Mouse (Mus musculus) midbrain, embryonic 12.5 days (tissue): ENCODE results near the gene Tbc1d5. TPM values are rescaled to one million over a fixed set of nuclear protein-coding genes. Genes with fewer than 3 reads are reported as not detected.

Experiments
- ATAC-seq: fragments of 200-750 bp; cut with Nextera tagmentation; 2 replicates; pipeline ENCODE4 v1.8.0; 2017; ENCODE audit warnings: low read depth, moderate TSS enrichment, moderate library complexity; ENCODE audit not compliant: low FRiP score
- H3K27ac ChIP-seq: fragments of 300-500 bp; sonication (generic); replicated peaks from 2 replicates; pipeline ENCODE4 v1.5.1; 2016; ENCODE audit warnings: mild to moderate bottlenecking
- H3K27me3 ChIP-seq: fragments of 300-500 bp; sonication (generic); 2 replicates; pipeline ENCODE4 v1.6.1; 2016; ENCODE audit warnings: mild to moderate bottlenecking
- H3K36me3 ChIP-seq: fragments of 300-500 bp; sonication (generic); 2 replicates; pipeline ENCODE4 v1.6.1; 2016
- H3K4me1 ChIP-seq: fragments of 300-500 bp; sonication (generic); 2 replicates; pipeline ENCODE4 v1.6.1; 2016
- H3K4me2 ChIP-seq: fragments of 300-500 bp; sonication (generic); replicated peaks from 2 replicates; pipeline ENCODE4 v1.6.1; 2016; ENCODE audit warnings: mild to moderate bottlenecking, moderate library complexity
- H3K4me3 ChIP-seq: fragments of 300-500 bp; sonication (generic); 2 replicates; pipeline ENCODE4 v1.5.1; 2016; ENCODE audit warnings: mild to moderate bottlenecking
- H3K9ac ChIP-seq: fragments of 300-500 bp; sonication (generic); replicated peaks from 2 replicates; pipeline ENCODE4 v1.6.1; 2016; ENCODE audit warnings: mild to moderate bottlenecking, moderate library complexity
- H3K9me3 ChIP-seq: fragments of 300-500 bp; sonication (generic); 2 replicates; pipeline ENCODE4 v1.6.1; 2016; ENCODE audit warnings: mild to moderate bottlenecking
- WGBS: fragments of 180-500 bp; shearing (Covaris S2); methylation state at CpG from one replicate; pipeline ENCODE4 v1.1.7; 2016; 5-methylcytosine and 5-hydroxymethylcytosine counted together
- polyA plus RNA-seq: library from polyadenylated mRNA; unstranded; fragments of >200 nt; fragmentation: Nextera tagmentation; extraction: Ambion mirVana; gene quantifications from 2 replicates; pipeline ENCODE4 v1.2.1, GENCODE M21; 2016

Gene Tbc1d5
- polyA plus RNA-seq, result 11.6 and 13.3 TPM in 2 replicates

DNA sequence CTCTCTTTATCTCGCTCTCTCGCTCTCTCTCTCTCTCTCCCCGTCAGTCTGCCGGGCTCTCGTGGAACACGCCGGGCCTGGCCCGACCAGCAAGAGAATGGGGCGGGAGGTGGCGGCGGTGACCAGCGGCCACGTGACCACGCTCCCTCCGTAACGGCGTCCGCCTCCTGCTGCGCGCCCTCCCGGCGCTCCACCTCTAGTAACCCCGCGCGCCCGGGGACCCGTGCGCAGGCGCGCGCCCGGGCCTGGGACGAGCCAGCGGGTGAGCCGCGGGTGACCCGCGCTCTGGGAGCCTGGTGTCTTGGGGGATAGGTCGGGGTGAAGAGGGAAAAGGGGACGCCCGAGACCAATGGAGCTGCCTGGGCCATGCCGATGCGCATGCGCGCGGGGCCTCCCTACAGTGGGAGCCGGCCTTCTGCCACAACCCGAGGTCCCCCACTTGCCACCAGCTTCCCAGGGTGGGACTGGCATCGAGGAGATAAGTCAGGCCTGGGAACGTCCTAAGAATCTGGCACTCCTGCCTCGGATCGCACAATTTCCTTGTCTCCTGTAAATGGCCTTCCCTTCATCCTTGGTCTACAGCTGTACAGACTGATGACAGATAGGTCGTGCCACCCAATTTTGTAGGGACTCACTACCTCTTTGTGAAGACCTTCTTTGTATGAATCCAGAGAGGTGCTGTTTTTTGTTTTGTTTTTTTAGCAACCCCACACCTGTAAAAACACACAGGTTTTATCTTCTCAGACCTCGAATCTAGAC, at the start of gene Tbc1d5:
Gene Tbc1d5 (minus strand): TSS at position 158 of the 759 bp plus-strand sequence.
- peak; percentile 96 for ATAC-seq
- no peaks in the 10 kb centered on the region for H3K9me3 ChIP-seq
- H3K4me2 ChIP-seq, result peak within 1 kb of the TSS; percentile 64
- 3% methylated on average over 52 of the region's 54 CpGs for WGBS
- H3K9ac ChIP-seq, result peak within 1 kb of the TSS; percentile 96
- peaks cover 9% of the 10 kb centered on the region for H3K4me1 ChIP-seq
- no peaks in the 10 kb centered on the region for H3K27me3 ChIP-seq
- H3K27ac ChIP-seq, result peak within 1 kb of the TSS; percentile 99
- H3K4me3 ChIP-seq, result peak within 1 kb of the TSS; percentile 85
- H3K36me3 ChIP-seq, result no peaks in the 10 kb centered on the region

DNA sequence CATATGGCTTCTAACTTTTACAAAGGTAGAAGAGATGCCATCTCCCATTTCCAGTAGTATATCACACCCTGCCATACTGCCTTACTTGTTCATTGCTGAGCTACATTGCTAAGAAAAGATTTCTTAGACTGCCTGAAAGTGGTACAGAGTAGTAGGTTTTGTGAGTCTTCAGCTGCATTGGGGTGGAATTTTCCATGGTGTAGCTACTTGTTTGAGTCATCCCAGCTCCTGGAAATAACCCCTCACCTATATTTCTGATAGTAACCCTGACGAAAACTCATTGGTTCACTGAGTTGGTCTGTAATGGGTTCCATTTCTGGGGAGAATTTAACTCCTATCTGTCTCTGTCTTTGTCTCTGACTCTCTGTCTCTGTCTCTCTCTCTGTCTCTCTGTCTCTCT, 46.9 kb upstream of the Tbc1d5 start:
- no peaks in the 10 kb centered on the region for H3K36me3 ChIP-seq
- no peaks in the 10 kb centered on the region for H3K27me3 ChIP-seq
- H3K27ac ChIP-seq, result no peak overlapping the region
- H3K4me3 ChIP-seq, result no peak overlapping the region
- no peak for ATAC-seq
- H3K9ac ChIP-seq, result no peak overlapping the region
- no peaks in the 10 kb centered on the region for H3K9me3 ChIP-seq
- no peak overlapping the region for H3K4me2 ChIP-seq
- 95% methylated on average over 1 of the region's 1 CpGs for WGBS
- H3K4me1 ChIP-seq, result peaks cover 5% of the 10 kb centered on the region; the same call in 1 of the 2 replicates

DNA sequence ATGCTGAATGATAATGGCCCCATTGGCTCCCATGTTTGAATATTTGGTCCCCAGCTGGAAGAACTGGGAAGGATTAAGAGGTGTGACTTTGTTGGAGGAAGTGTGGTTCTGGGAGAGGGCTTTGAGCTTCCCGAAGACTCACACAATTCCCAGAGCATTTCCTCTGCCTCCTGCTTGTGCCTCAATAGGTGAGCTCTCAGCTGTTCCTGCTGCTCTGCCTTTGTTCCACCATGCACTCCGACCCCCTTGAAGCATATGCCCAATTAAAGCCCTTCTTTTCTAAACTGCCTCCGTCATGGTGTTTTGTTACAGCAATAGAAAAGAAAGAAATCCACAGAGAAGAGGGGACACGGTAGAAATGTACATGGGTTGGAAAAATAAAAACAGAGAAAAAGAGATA, 44.0 kb upstream of the Tbc1d5 start:
- WGBS, result 14% methylated on average over 4 of the region's 4 CpGs
- Histone ChIP-seq H3K9ac (no peak overlapping the region), H3K27ac (no peak overlapping the region), H3K4me1 (peaks cover 5% of the 10 kb centered on the region; the same call in 1 of the 2 replicates), H3K4me3 (no peak overlapping the region), H3K27me3 (no peaks in the 10 kb centered on the region), H3K36me3 (no peaks in the 10 kb centered on the region), H3K4me2 (no peak overlapping the region), H3K9me3 (no peaks in the 10 kb centered on the region)
- ATAC-seq, result peak; percentile 79

DNA sequence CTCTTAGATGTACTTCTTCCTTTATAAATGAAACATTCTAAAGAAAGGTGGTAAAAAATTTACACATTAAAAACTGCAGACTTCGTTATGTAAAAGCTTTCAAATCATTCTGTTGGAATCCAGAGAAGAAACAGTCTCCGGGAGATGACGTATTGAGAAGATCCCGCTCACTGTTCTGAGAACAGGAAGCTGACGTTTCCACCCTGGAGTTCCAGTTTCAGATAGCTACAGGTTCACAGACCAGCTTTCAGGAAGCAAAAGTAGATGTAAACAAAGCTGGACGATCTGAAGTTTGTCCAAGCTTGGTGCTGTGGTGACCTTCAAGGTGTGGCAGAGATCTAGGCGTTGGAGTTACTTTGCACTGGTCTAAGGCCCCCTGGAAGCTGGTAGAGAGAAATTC, 41.9 kb upstream of the Tbc1d5 start:
- H3K27ac ChIP-seq, result no peak overlapping the region
- no peak for ATAC-seq
- no peaks in the 10 kb centered on the region for H3K27me3 ChIP-seq
- H3K4me3 ChIP-seq, result no peak overlapping the region
- no peaks in the 10 kb centered on the region for H3K9me3 ChIP-seq
- no peak overlapping the region for H3K4me2 ChIP-seq
- H3K36me3 ChIP-seq, result no peaks in the 10 kb centered on the region
- H3K4me1 ChIP-seq, result peaks cover 5% of the 10 kb centered on the region; the same call in 1 of the 2 replicates
- 92% methylated on average over 7 of the region's 7 CpGs for WGBS
- no peak overlapping the region for H3K9ac ChIP-seq

DNA sequence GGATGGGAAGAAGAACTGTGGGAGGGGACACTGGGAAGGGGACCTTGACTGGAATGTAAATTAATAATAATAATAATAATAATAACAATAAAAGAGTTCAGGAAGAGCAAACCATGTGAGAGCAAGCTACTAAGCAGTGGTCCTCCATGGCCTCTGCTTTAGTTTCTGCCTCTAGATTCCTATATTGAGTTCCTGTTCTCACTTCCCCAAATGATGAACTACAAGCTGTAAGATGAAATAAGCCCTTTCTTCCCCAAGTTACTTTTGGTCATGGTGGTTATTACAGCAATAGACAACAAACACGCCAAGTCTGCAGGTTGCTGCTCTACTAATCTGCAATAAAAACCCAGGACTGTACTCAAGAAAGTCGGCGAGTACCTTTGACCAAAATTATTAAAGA, 40.7 kb upstream of the Tbc1d5 start:
- no peak for ATAC-seq
- H3K27me3 ChIP-seq, result no peaks in the 10 kb centered on the region
- H3K4me3 ChIP-seq, result no peak overlapping the region
- H3K9ac ChIP-seq, result no peak overlapping the region
- no peak overlapping the region for H3K4me2 ChIP-seq
- H3K4me1 ChIP-seq, result peaks cover 5% of the 10 kb centered on the region; the same call in 1 of the 2 replicates
- no peak overlapping the region for H3K27ac ChIP-seq
- no peaks in the 10 kb centered on the region for H3K36me3 ChIP-seq
- no peaks in the 10 kb centered on the region for H3K9me3 ChIP-seq
- whole genome bisulfite sequencing, result 89% methylated on average over 3 of the region's 3 CpGs

DNA sequence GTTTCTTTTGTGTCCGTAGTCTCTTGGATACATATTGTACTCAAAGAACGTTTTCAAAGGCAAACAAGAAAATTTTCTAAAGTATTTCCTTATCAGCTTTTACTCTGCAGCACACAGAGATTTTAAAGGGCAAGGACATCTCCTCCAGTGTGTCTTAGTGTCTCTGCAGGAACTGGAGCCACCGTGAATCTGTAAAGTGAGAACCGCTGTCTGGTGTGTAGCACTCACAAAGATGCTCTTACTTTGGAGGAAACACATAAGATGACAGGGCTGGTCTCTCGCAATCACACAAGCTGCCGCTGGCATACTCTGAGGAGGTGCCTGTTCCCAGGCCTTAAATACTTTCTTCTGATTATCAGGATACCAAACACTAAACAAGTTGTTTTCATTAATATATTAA, 37.3 kb upstream of the Tbc1d5 start:
- H3K9me3 ChIP-seq, result no peaks in the 10 kb centered on the region
- no peaks in the 10 kb centered on the region for H3K4me1 ChIP-seq
- 95% methylated on average over 6 of the region's 6 CpGs for WGBS
- no peak overlapping the region for H3K4me2 ChIP-seq
- H3K27me3 ChIP-seq, result no peaks in the 10 kb centered on the region
- no peak overlapping the region for H3K9ac ChIP-seq
- no peak overlapping the region for H3K4me3 ChIP-seq
- no peak overlapping the region for H3K27ac ChIP-seq
- H3K36me3 ChIP-seq, result no peaks in the 10 kb centered on the region
- no peak for ATAC-seq

DNA sequence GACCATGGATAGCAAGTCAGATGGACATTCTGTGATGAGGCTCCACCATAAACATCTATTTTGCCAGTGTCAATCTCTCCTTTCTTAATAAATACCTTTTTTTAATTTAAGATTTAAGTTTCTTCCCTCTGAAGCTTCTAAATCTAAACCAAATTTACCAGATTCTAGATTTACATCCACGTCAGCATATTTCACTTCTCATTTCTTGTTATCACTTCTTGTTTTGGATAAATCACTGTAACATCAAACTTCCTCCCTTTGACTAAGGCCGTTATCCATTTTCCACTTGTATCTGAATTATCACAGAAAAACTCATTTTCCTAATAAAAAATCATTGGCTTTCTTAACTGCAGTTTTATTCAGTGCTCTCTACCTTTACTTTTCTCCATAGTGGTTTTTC, 30.4 kb upstream of the Tbc1d5 start:
- H3K9ac ChIP-seq, result no peak overlapping the region
- no peaks in the 10 kb centered on the region for H3K4me1 ChIP-seq
- H3K36me3 ChIP-seq, result no peaks in the 10 kb centered on the region
- no peak overlapping the region for H3K4me3 ChIP-seq
- ATAC-seq, result no peak
- H3K4me2 ChIP-seq, result no peak overlapping the region
- 90% methylated on average over 2 of the region's 2 CpGs for WGBS
- no peak overlapping the region for H3K27ac ChIP-seq
- no peaks in the 10 kb centered on the region for H3K9me3 ChIP-seq
- H3K27me3 ChIP-seq, result no peaks in the 10 kb centered on the region

DNA sequence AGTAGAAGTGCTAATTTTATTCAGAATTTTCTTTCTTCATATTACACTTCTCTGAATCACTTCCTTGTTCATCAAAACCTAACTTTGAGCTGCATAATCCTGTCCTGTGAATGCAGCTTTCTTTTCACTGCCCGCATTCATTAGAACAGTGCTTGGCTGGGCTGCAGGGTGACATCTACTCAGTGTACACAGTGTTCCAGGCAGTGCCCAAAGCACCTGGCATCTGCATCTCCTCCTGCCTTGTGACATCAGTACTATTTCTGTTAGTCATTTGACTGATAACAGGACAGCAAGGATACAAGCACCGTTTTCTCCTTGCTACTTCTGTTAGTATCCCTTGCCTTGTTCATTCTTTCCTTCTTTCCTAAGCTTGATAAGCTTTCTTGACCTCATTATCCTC, 25.5 kb upstream of the Tbc1d5 start:
- H3K27ac ChIP-seq, result no peak overlapping the region
- WGBS, result 89% methylated on average over 2 of the region's 2 CpGs
- H3K27me3 ChIP-seq, result no peaks in the 10 kb centered on the region
- H3K36me3 ChIP-seq, result no peaks in the 10 kb centered on the region
- H3K4me1 ChIP-seq, result no peaks in the 10 kb centered on the region
- no peak overlapping the region for H3K4me3 ChIP-seq
- H3K9ac ChIP-seq, result no peak overlapping the region
- H3K9me3 ChIP-seq, result no peaks in the 10 kb centered on the region
- H3K4me2 ChIP-seq, result no peak overlapping the region
- no peak for ATAC-seq

DNA sequence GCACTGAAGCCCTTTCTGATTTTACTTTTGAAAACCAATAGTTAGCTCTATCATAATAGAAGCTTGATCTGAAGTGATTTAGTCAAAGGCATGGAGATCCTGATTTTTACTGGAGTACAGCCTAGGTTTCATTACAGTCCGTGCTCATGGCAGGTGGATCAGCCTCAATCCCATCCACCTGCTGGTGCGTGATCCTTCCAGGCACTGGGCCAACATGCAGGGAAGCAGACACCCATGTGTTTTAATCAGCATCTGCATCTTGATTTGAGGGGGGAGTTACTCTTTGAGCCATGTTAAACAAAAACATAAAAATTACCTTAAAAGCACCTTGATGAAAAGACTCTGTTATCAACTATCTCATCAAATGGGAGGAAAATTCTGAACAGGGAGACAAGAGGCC, 16.4 kb upstream of the Tbc1d5 start:
- Histone ChIP-seq H3K27ac (no peak overlapping the region), H3K9ac (no peak overlapping the region), H3K4me2 (no peak overlapping the region), H3K4me1 (no peaks in the 10 kb centered on the region), H3K4me3 (no peak overlapping the region), H3K9me3 (no peaks in the 10 kb centered on the region), H3K27me3 (no peaks in the 10 kb centered on the region), H3K36me3 (no peaks in the 10 kb centered on the region)
- no peak for ATAC-seq
- 92% methylated on average over 2 of the region's 2 CpGs for WGBS

DNA sequence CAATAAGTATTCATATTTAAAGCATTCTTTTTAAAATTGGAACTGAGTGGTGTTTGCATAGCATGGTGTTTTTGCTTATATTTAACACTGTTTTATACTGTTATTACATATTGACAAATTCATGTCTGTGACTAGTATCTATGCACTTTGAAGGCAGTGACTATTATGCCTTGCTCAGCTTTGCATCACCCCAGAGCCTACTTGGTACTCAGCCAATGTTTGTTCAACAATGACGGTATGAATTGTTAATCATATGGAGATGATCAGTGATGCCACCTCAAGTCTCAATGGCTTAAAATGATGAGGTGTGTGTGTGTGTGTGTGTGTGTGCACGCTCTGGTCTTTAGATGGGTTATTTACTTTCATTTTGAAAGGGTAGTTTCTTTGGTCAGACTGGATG, 15.6 kb upstream of the Tbc1d5 start:
- Histone ChIP-seq H3K4me1 (no peaks in the 10 kb centered on the region), H3K9ac (no peak overlapping the region), H3K4me3 (no peak overlapping the region), H3K27ac (no peak overlapping the region), H3K27me3 (no peaks in the 10 kb centered on the region), H3K9me3 (no peaks in the 10 kb centered on the region), H3K4me2 (no peak overlapping the region), H3K36me3 (no peaks in the 10 kb centered on the region)
- WGBS, result 95% methylated on average over 2 of the region's 2 CpGs
- no peak for ATAC-seq

DNA sequence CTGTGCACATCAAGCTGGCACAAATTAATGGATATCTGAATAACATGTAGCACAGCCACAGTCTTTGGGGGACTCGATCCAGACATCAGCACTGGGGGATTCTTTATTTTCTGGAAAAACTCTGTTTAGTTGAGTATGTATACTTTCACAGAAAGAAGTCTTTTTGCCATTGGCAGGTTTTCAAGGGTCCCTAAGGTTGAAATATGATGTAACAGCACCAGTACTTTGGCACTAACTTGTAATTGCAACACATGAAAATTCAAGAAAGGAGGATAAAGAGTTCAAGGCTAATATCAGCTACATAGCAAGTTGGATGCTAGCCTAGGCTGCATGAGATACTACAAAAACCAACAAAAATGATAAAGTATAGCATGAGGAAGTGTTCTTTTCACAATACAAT, 12.2 kb upstream of the Tbc1d5 start:
- WGBS, result 93% methylated on average over 1 of the region's 1 CpGs

DNA sequence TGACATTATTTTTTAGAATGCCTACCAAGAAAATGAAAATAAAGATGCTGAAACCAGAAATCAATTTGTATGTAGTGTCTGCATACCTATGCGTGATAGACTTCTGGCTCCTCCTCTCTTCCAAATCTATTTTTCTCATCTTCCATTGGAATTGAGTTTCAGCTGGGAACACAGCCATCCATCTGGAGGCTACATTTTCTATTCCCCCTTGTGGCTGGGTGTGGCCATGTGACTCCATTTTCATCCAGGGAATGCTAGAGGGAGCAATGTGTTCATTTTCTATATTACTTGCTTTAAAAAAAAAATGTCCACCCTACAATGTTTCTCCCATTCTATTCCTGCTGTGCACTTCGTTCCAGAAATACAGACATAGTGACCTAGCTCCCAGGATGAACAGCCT, 3.6 kb upstream of the Tbc1d5 start:
- H3K4me1 ChIP-seq, result peaks cover 7% of the 10 kb centered on the region
- no peak overlapping the region for H3K4me2 ChIP-seq
- H3K36me3 ChIP-seq, result no peaks in the 10 kb centered on the region
- H3K27me3 ChIP-seq, result no peaks in the 10 kb centered on the region
- H3K9ac ChIP-seq, result no peak overlapping the region
- no peaks in the 10 kb centered on the region for H3K9me3 ChIP-seq
- no peak for ATAC-seq
- H3K4me3 ChIP-seq, result no peak overlapping the region
- 87% methylated on average over 2 of the region's 2 CpGs for WGBS
- H3K27ac ChIP-seq, result no peak overlapping the region

More for the DNA sequence above, 12.2 kb upstream of the Tbc1d5 start:
- no peak for ATAC-seq
- no peak overlapping the region for H3K4me2 ChIP-seq
- no peak overlapping the region for H3K4me3 ChIP-seq
- no peak overlapping the region for H3K9ac ChIP-seq
- no peaks in the 10 kb centered on the region for H3K9me3 ChIP-seq
- H3K27ac ChIP-seq, result no peak overlapping the region
- no peaks in the 10 kb centered on the region for H3K4me1 ChIP-seq
- no peaks in the 10 kb centered on the region for H3K36me3 ChIP-seq
- H3K27me3 ChIP-seq, result no peaks in the 10 kb centered on the region
